Mouse (Mus musculus) right cerebral cortex, adult 2 months (tissue): ENCODE data around the gene Map2k7.

ENCODE experiments used
- DNase-seq, 2 experiments: peaks; one replicate each; pipeline ENCODE4 v3.0.0; 2021 to 2022; ENCODE audit warnings: low spot score in 2 of 2

The Map2k7 gene

DNA sequence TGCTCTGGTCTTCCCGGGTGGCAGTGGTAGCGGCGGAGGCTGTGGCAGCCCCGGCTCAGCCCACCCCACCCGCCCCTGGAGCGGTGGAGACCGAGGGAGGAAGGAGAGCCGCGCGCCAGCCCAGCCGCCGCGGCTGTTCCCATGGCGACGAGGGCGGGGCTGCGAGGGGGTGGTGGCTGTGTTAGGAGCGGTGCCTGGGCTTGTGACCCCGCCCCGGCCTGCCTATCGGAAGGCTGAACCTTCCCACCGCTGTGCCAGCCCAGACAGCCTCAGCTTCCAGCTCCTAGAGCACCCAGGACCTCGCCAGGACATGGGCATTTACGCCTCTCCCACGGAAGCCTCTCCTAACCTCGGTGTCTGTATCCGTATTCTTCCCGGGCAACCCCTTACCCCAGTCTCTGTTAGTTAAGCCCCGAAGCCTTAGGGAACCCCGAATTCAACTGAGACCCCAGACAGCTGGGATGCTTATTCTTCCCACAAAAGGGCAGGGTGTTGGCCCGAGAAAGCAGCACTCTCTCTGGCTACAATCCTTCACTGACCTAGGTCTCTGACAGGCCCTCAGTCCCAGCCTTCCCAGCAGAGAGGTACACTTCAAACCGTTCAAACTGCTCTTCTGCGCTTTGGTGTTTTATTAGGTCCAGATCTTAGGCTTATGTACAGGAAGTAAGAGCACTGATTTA, 20.7 kb downstream of the Map2k7 start, which contains the start of gene Ctxn1:
TSS of gene Ctxn1 (minus strand) at position 150 of the 680 bp plus-strand sequence.
- peak; percentile 91 to 92 for DNase-seq

- no peak for DNase-seq
These were observed 21.2 kb downstream of the Map2k7 start for GRCm38 (mm10) chr8:4259805-4260170.

GRCm38 (mm10) chr8:4263105-4263791, 24.7 kb downstream of the Map2k7 start:
- peak; percentile 40 to 48 for DNase-seq

GRCm38 (mm10) chr8:4265160-4265914, 26.8 kb downstream of the Map2k7 start:
- peak in 1 of 2 experiments; percentile 27 for DNase-seq

- DNase-seq, result no peak
These were observed 29.1 kb downstream of the Map2k7 start for GRCm38 (mm10) chr8:4267627-4268026.

DNA sequence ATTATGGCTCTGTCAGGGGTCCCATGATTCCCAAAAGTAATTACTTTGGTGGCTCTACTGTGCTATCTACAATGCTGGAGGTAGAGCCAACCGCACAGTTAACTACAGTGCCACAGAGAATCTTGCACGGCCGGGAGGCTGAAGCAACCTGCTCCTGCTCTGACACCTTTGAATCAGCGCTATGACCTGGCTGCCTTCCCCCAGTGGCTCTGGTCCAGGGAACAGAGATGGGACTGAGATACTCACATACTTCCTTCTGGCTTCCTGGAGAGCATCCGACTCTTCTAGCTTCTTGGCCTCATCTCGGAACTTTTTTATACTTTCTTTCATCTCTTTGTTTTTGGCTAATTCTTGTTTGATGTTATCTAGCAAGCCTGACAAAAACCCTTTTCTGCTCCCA, 31.1 kb downstream of the Map2k7 start:
- no peak for DNase-seq

GRCm38 (mm10) chr8:4275275-4276110, 37.0 kb downstream of the Map2k7 start, which contains the start of gene Timm44:
Gene Timm44 (minus strand): TSS chr8:4275913.
- peak; percentile 98 for DNase-seq

DNA sequence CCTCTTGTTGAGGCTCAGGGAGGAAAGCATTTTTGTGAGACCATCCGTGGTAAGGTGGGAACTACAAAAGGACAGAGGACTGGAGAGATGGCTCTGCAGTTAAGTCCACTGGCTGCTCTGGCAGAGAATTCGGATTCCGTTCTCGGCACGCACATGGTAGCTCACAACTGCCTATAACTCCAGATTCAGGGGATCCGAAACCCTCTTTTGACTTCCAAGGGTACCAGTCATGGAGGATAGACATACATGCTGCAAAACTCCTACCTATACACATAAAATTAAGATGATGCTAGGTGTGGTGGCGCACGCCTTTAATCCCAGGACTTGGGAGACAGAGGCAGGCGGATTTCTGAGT, 37.5 kb downstream of the Map2k7 start:
- no peak for DNase-seq

DNA sequence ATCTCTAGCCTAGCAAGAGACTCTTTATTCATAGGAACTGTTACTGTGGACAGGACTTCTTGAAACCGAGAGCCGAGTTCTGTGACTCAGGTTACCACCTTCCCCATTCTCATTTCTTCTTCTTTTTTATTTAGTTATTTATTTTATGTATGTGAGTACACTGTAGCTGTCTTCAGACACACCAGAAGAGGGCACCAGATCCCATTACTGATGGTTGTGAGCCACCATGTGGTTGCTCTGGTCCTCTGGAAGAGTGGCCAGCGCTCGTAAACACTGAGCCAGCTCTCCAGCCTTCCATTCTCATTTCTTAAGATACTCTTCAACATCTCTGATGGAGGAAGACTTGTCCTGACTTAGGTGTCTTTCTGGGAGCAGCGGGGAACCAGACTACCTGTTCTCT, 54.2 kb downstream of the Map2k7 start:
- no peak for DNase-seq
